Mouse (Mus musculus) cerebellum, adult 2 months (tissue): Measurements from ENCODE around the gene Lgals9. TPM values are rescaled to one million over a fixed set of nuclear protein-coding genes. Genes with fewer than 3 reads are reported as not detected.

Source experiments
- DNase-seq, 2 experiments: peaks; one replicate each; pipeline ENCODE4 v3.0.0; 2021
- H3K27ac ChIP-seq: fragments of 200-500 bp; 2 replicates; pipeline ENCODE4 v1.5.1; 2012; ENCODE audit warnings: low read length, control low read depth, inconsistent platforms; ENCODE audit not compliant: insufficient read depth
- H3K27me3 ChIP-seq: fragments of 200-500 bp; 2 replicates; pipeline ENCODE4 v1.6.1; 2012; ENCODE audit warnings: inconsistent platforms, mild to moderate bottlenecking, low read length, moderate library complexity; ENCODE audit not compliant: control insufficient read depth, insufficient read depth
- H3K4me1 ChIP-seq: fragments of 200-500 bp; 2 replicates; pipeline ENCODE4 v1.6.1; 2011; ENCODE audit warnings: low read length; ENCODE audit not compliant: control insufficient read depth, insufficient read depth
- H3K4me3 ChIP-seq: fragments of 200-500 bp; replicated peaks from 2 replicates; pipeline ENCODE3; 2011; ENCODE audit warnings: mild to moderate bottlenecking, low read depth, low read length, control low read depth; ENCODE audit not compliant: insufficient read depth
- CTCF ChIP-seq: fragments of 200-500 bp; IDR thresholded peaks from 2 replicates; pipeline ENCODE4 v1.5.1; 2011; ENCODE audit warnings: low read depth, mild to moderate bottlenecking, control low read depth, low read length, moderate library complexity, borderline replicate concordance; ENCODE audit not compliant: insufficient read depth
- POLR2A ChIP-seq: fragments of 200-500 bp; IDR thresholded peaks from 2 replicates; pipeline ENCODE4 v1.6.1; 2011; ENCODE audit warnings: low read length, control low read depth, borderline replicate concordance; ENCODE audit not compliant: insufficient read depth
- WGBS: fragments of 180-500 bp; shearing (Covaris S2); methylation state at CpG from one replicate; pipeline ENCODE4 v1.1.7; 2018; 5-methylcytosine and 5-hydroxymethylcytosine counted together
- polyA plus RNA-seq: library from polyadenylated mRNA; depleted of rRNA; stranded (reverse); fragments of >200 nt; gene quantifications from 2 replicates; pipeline ENCODE4 v1.2.3, GENCODE M21; 2012

The Lgals9 gene
- polyA plus RNA-seq, 1 experiment, result 8.7 TPM

DNA sequence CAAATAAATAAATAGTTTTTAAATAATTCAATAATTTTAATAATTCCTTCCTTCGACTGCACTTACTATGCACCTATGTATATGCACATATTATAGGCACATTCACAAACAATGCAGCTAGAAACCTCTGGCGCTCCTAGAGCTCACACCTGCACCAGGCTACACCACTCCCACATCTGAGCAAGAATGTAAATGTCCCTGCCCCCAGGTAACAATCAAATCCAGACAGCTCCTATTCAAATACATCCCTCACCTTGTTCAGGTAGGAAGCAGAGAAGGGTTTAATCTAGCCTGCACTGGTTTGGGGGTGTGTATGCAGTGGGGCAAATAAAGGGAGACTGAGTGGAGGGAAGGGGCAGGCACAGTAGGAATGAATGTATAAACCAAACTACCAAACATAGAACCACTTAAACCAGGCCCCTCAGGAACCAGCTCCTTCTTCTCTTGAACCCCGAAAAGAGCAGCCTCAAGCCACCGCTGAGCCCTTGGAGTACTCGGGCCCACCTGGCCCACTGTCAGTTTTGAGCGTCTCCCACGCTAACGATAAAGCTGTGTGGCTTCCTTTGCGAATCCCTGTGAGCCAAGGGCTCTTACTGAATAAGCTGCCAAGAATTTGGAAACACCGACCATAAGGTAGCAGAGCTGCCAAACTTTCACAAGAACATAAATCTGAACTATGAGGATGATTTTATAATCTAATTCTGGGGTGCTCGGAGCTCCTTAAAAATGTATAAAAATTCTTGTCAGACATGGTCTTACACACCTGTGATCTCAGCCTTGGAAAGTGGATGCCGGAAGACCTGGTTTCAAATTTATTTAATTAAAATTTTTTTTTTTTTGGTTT lies 6.3 kb downstream of the Lgals9 start:
- Histone ChIP-seq H3K4me1 (no peaks in the 10 kb centered on the region), H3K27ac (no peak overlapping the region), H3K27me3 (no peaks in the 10 kb centered on the region), H3K4me3 (no peak overlapping the region)
- DNase-seq, result no peak
- TF ChIP-seq CTCF (no peak), POLR2A (no peak)
- WGBS, result 46% methylated on average over 12 of the region's 12 CpGs

- WGBS, result 76% methylated on average over 8 of the region's 8 CpGs
- Histone ChIP-seq H3K4me1 (no peaks in the 10 kb centered on the region), H3K27ac (no peak overlapping the region), H3K4me3 (no peak overlapping the region), H3K27me3 (no peaks in the 10 kb centered on the region)
- no peak for DNase-seq
- no peak for TF ChIP-seq POLR2A
- TF ChIP-seq CTCF, result no peak
These were observed 7.8 kb downstream of the Lgals9 start for GRCm38 (mm10) chr11:78976731-78977510.

- Histone ChIP-seq H3K4me1 (no peaks in the 10 kb centered on the region), H3K4me3 (no peak overlapping the region), H3K27me3 (no peaks in the 10 kb centered on the region), H3K27ac (no peak overlapping the region)
- WGBS, result 47% methylated on average over 17 of the region's 17 CpGs
- no peak for DNase-seq
- TF ChIP-seq POLR2A, result no peak
- no peak for TF ChIP-seq CTCF
These were observed 11.2 kb downstream of the Lgals9 start for GRCm38 (mm10) chr11:78973381-78974150.

- Histone ChIP-seq H3K27ac (no peak overlapping the region), H3K4me3 (no peak overlapping the region)
These were observed 11.9 kb downstream of the Lgals9 start for GRCm38 (mm10) chr11:78972811-78973351.

GRCm38 (mm10) chr11:78972328-78972727 lies 12.4 kb downstream of the Lgals9 start:
- Histone ChIP-seq H3K27me3 (no peaks in the 10 kb centered on the region), H3K4me1 (no peaks in the 10 kb centered on the region), H3K27ac (no peak overlapping the region), H3K4me3 (no peak overlapping the region)
- TF ChIP-seq CTCF (no peak), POLR2A (no peak)
- WGBS, result 84% methylated on average over 6 of the region's 6 CpGs
- DNase-seq, result no peak

More at GRCm38 (mm10) chr11:78972811-78973351, 11.9 kb downstream of the Lgals9 start:
- TF ChIP-seq POLR2A (no peak), CTCF (no peak)
- DNase-seq, result no peak
- H3K27me3 ChIP-seq, result no peaks in the 10 kb centered on the region
- 21% methylated on average over 8 of the region's 8 CpGs for WGBS
- no peaks in the 10 kb centered on the region for H3K4me1 ChIP-seq

DNA sequence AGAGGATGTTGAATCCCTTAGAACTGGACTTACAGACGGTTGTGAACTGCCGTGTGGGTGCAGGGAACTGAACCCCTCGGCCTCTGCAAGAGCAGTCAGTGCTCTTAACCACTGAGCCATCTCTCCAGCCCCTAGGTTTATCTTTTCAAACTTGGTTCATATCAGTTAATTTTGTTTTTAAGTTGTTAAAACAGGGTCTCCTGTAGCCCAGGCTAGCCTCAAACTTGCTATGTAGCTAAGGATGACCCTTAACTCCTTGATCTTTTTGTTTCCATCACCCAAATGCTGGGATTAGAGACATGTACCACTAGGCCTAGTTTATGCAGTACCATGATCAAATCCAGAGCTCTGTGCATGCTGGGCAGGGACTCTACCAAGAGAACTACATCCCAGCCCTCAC lies 13.0 kb downstream of the Lgals9 start:
- no peaks in the 10 kb centered on the region for H3K27me3 ChIP-seq
- WGBS, result 92% methylated on average over 3 of the region's 3 CpGs
- no peak overlapping the region for H3K27ac ChIP-seq
- TF ChIP-seq CTCF (no peak), POLR2A (no peak)
- H3K4me1 ChIP-seq, result no peaks in the 10 kb centered on the region
- no peak for DNase-seq
- no peak overlapping the region for H3K4me3 ChIP-seq

DNA sequence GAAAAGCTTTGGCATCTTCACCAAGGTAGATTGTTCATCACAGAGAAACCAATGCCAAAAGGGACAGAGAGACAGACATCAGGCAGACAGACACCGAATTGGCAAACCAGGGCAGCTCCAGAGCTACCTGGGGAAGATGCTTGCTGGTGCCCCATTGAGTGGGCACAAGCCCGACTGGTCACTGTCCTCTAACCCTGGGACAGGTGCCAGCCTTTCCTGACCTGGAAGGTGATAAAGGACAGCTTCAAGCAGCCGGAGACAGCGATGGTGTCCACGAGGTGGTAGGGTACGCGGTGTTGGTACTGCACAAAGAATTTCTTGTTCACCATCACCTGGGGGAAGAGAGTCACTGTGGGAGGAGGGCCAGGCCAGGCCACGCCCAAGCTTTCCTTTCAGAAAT lies 13.7 kb downstream of the Lgals9 start:
- Histone ChIP-seq H3K27ac (no peak overlapping the region), H3K4me1 (no peaks in the 10 kb centered on the region), H3K27me3 (no peaks in the 10 kb centered on the region), H3K4me3 (no peak overlapping the region)
- DNase-seq, result no peak
- WGBS, result 84% methylated on average over 8 of the region's 8 CpGs
- TF ChIP-seq POLR2A (no peak), CTCF (no peak)
